Mouse (Mus musculus): ENCODE data around the gene Ccdc157.

DNA sequence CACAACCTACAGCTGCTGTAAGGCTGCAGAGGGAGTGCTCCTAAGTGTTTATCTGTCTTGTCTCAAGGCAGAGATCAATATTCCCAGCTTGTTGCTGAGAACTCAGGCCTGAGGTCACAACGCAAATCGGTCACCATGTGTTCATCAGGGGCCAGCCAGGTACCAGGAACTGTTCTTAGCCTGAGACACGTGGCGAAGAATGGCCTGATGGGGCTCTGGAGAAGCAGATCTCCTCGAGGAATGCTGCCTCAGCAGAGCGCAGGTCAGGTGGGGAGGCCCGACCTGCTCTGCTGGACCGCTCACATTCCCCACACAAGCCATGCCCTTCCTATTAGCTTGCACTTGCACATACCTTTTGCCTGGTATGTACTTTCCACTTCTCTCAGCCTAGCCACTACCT is 36.5 kb upstream of the Ccdc157 start:
- TF ChIP-seq CTCF (IDR thresholded peaks at IDR 0.05; ENCODE audit: low read depth) (no peak), EP300 (IDR thresholded peaks at IDR 0.05; ENCODE audit: low read depth) (no peak)
